Mouse (Mus musculus) gastrocnemius, postnatal 14 days (tissue): ENCODE results near the gene Slc4a10. TPM values are rescaled to one million over a fixed set of nuclear protein-coding genes. Genes with fewer than 3 reads are reported as not detected.

ENCODE experiments used
- DNase-seq: peaks from one replicate; pipeline ENCODE4 v3.0.0; 2021; ENCODE audit warnings: mixed read lengths
- intact Hi-C: fragments of 180-260 bp; cut with DNase I; formaldehyde crosslinking; loops from one replicate; pipeline ENCODE4 v1.15.1; 2025; ENCODE audit warnings: low total_unique reads
- total RNA-seq, 2 experiments: library from RNA; stranded (reverse); gene quantifications; 2 replicates each; pipeline ENCODE4 v1.2.3; 2021

Gene Slc4a10
- total RNA-seq, 2 experiments from 2014 or later: 0.20 TPM; not detected in 1

GRCm38 (mm10) chr2:62268467-62268866 is 222.2 kb downstream of the Slc4a10 start:
- intact Hi-C loops: no loop called here
- no peak for DNase-seq

DNA sequence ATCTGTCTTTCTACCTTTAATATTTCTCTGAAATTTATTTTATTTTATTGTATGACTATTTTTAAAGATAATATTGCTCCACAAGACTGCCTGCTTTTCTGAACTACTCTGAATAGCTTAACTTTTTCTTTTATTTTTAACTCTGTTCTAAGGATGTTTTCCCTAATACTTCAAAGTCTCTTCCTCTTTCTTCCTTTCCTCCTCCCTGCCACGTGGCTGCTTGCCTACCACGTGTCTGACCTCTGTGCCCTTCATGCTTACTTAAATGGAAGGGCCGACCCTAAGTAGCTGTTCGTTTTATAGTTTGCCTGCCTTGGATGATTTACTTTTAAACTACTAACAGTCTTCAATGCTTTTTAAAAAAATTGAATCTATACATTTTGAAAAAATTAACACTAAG is 225.6 kb downstream of the Slc4a10 start:
- intact Hi-C loops: no loop called here

GRCm38 (mm10) chr2:62278779-62279178 is 232.5 kb downstream of the Slc4a10 start:
- DNase-seq: no peak
- intact Hi-C loops: no loop called here

More for the DNA sequence above, 225.6 kb downstream of the Slc4a10 start:
- no peak for DNase-seq

DNA sequence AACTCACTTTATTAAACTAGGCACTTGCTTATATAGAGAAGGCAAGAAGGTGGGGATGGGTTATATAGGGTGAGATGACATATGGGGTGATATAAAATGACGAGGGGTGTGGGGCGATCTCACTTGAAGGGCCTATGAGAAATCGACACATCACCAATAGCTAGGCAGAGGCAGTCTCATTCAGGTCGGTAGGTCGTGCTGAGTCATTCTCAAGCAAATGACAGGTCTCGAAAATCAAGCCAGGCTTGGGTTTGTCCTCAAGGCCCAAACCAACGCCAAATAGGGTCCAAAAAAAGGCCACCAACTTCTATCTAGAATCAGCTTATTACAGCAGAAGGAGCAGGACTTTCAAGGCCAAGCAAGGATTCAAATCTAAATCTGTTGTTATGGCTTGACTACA is 233.5 kb downstream of the Slc4a10 start:
- intact Hi-C loops: no loop called here
- DNase-seq: no peak

DNA sequence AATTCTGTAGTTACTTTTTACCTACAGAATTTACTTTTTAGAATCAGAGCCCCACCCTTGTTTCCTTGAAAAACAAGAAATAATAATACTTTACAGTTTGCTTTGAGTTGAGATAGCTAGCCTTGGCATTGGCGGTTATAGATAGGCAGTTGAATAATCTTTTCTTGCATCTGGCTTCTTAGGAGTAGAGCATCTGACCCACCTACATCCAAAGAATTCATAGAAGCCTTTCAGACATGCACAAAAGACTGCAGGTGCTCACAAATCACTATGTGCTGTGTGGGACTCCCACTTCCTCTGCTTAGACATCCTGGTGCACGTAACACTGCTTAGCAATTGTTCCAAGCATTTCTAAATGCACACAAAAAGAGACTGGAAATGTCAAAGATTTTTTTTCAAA is 238.8 kb downstream of the Slc4a10 start:
- DNase-seq: no peak
- intact Hi-C loops: no loop called here

DNA sequence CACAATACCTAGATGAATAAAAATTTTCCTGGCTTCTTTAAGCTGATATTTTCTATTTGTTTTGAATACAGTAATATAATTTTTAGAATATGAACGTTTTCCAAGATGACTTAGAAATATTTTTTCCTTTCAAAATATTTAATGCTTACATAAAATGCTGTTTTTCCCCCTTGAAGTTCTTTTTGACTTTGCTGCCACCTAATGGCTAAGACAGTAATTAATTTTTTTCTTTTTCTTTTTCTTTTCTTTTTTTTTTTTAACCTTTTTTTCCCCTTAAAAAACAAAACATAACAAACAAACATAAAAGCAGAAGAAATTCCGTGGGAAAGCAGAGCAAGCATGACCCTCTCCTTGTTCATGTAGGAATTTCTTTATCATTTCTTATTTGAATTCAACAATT is 239.6 kb downstream of the Slc4a10 start:
- intact Hi-C loops: no loop called here
- no peak for DNase-seq

DNA sequence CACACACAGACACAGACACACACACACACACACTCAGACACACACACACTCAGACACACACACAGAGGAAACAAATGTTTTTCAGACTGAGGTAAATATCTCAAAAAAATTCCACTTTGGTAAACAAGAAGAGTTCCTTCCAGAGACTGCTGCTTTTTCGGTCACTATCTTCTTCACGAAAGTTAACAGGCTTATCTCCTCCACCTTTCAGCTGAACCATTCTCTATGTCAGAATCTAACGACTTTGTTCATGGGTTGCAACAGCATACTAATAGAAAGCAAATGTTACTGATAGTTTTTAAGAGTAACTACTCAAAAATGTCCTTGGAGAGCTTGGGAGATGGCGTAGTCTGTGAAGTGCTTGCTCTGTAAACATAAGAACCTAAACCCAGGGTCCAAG is 241.3 kb downstream of the Slc4a10 start:
- DNase-seq: no peak
- intact Hi-C loops: no loop called here

DNA sequence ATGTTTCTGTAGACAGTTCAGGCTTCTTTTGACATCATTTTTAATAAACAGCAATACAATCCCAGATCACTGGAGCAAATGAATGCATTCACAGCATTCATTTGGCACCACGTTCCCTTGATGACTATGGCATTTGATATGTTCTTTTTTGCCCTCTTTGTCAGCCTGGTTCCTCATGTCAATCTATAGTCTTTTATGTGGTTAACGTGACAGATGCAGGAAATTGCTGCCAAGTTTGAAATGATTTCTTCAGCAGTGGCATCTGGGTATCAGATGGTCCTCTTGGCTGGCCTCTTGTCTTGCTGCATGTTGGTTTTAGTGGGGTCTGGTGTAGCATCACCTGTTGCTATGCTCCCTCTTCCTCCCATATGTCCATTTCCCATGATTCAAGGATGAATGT is 247.6 kb downstream of the Slc4a10 start:
- intact Hi-C loops: no loop called here
- DNase-seq: no peak

GRCm38 (mm10) chr2:62301716-62302115 is 255.5 kb downstream of the Slc4a10 start:
- no peak for DNase-seq
- intact Hi-C loops: no loop called here

DNA sequence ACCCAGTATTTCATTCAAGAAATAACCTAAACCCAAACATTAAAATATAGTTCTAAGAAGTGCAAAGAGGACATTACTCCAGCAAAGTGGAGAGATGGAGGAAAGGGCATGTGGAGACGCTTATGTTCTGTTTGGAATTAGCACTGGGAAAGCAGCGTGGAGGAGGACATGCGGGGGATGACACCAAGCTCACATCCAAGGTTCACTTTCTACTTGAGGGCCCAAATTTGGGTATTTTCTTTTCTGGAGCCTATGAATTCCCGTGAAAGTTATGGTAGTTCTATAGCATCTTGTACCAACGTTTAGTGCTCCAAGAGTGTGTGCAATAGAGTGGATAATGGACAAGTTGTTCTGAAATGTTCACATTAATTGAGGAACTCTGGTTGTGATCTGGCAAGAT is 260.7 kb downstream of the Slc4a10 start:
- intact Hi-C loops: no loop called here
- DNase-seq: no peak

GRCm38 (mm10) chr2:62307477-62307876 is 261.2 kb downstream of the Slc4a10 start:
- intact Hi-C loops: no loop called here
- DNase-seq: no peak

GRCm38 (mm10) chr2:62316930-62317329 is 270.7 kb downstream of the Slc4a10 start:
- intact Hi-C loops: no loop called here
- DNase-seq: no peak

GRCm38 (mm10) chr2:62319489-62319888 is 273.2 kb downstream of the Slc4a10 start:
- no peak for DNase-seq
- intact Hi-C loops: no loop called here

- DNase-seq: no peak
Observed at GRCm38 (mm10) chr2:62323078-62323637, 276.9 kb downstream of the Slc4a10 start.

DNA sequence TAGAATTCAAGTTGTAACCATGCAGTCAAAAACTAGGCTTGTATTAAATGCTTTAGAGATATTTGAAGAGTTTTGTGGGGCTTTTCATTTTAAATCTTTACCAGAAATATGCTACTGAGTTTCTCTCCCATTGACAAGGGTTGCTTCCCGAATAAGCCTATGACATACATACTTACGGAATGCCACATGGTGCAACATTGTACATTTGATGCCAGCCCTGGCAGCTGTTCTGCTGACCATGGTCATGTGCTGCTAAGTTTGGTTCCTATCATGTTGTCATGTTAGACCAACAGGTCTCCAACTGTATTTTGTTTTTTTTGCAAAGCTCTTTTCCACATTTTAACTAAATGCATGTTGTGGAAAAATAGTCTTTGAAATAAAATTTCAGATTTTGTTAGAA is 279.1 kb downstream of the Slc4a10 start:
- intact Hi-C loops: no loop called here
- peak; percentile 35 for DNase-seq

More at GRCm38 (mm10) chr2:62323078-62323637, 276.9 kb downstream of the Slc4a10 start:
- intact Hi-C loops: no loop called here

DNA sequence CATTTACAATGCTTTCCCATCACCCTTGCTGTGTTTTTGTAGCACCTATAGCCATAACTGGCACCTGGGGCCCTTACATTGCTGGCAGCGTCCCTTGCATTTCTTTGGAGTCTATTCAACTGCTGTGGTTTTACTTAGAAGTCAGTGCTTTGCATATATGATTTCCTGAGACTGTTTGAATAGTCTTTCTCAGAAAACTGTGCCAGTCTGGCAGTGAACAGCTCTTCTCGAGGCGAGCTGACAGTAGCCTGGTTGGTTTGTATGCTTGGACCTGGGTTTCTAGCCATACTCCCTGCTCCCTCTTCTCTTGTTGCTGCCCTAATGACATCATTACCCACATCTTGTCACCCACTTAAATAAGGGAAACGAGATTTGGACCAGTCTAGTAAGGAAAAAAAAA is 285.7 kb downstream of the Slc4a10 start:
- intact Hi-C loops: no loop called here
- DNase-seq: no peak

- intact Hi-C loops: no loop called here
- no peak for DNase-seq
Observed at GRCm38 (mm10) chr2:62332465-62332864, 286.2 kb downstream of the Slc4a10 start.

DNA sequence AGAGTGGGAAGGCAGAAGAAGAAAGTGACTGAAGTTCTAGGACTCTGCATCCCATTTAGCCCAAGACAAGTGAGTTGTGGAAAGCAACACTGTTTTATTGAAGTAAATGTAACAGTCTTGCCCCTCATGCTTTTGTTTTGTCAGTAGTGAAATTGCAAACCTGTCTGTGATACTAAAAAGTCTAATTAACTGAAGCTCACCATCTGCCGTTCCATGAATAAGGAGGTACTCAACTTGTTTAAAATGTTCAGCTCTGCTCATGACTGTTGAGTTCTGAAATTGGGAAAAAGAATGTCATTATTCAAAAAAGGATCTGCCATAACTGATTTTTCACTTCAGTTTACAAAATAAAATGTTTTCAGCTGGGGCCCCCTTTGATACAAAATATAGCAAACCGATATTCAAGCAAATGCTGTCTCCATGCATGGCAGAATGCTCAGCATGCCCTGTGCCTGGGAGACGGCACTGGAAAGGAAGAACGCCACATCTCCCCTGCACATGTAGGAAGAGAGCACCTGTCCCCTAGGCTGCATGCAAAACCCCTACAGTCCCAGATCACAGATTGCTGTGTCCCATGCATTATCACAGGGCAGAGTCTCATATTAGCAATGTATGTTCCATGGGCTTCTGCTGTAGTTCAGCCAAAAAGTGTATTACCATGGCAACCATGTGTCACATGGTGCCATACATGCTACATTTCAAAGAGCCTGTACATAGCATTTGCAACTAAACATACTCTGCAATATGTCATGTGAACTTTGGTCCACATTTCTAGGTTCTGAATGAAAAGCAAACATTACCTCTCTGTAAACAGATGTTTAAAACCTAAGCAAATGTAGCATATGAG is 288.4 kb downstream of the Slc4a10 start:
- DNase-seq: no peak
- intact Hi-C loops: no loop called here

DNA sequence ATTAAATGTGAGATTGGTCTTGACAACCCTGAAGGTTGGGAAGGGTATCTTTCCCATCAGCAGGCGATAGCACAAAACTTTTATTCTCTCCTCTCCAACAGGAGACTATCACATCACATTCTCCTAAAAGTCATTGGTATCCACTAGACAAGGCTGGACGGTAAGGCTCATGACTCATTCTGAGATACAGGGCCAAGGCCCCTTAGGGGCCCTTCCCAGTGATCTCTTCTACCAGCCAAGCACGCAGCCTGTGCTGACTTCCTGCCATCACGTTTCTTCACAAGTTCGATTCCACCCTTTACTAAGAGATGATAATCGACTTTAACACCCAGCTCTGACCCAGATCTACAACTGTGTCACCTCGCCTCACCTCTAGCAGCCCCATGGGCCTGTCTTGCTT is 290.8 kb downstream of the Slc4a10 start:
- intact Hi-C loops: no loop called here
- DNase-seq: no peak

DNA sequence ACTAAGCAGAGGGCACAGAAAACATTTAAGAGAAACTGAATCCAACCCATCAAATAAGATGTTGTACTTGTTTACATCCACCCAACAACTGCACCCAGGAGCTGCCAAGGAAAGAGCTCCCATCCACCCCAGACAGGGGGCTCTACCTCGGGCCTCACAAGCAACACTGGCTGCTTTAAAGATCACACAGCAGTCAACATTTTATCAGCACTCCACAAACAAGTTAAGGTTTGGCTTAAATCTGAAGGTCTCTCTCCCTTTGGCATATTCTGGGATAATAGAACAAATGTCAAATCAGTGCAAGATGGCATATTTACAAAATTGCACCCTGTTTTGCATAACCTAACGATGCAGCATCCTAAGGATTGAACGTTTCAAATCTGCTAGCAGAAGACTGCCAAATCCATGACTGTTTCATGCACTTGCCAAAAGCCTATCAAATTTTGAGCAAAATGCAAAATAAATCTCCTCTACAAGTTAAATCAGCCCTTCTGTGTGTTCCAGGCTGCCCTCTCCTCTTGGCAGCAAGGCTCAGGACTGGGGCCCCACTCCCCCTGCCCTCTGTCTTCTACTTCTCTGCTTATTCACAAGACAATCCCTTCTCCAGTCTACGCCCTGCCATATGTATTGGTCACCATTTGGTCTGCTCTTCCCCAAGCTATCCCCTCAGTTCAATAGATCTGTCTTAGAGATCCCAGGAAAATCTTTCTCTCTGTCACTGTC is 293.1 kb downstream of the Slc4a10 start:
- DNase-seq: no peak
- intact Hi-C loops: no loop called here
